Mouse (Mus musculus) adrenal gland, adult 8-10 months (tissue): ENCODE measurements around the gene Hoga1. TPM values are rescaled to one million over a fixed set of nuclear protein-coding genes. Genes with fewer than 3 reads are reported as not detected.
"Not testable (repeated sequence)": the region's sequence is repeated elsewhere in the genome, so short reads cannot be mapped to it uniquely, and the experiment has no call there.

Experiments used
- DNase-seq: peaks from one replicate; pipeline ENCODE4 v3.0.0; 2022
- total RNA-seq, 4 experiments: library from RNA; stranded (reverse); gene quantifications; 2 replicates each; pipeline ENCODE4 v1.2.4; 2022

The Hoga1 gene
- total RNA-seq, 4 experiments from 2014 or later: 2.8 to 17.4 (median 9.1) TPM

DNA sequence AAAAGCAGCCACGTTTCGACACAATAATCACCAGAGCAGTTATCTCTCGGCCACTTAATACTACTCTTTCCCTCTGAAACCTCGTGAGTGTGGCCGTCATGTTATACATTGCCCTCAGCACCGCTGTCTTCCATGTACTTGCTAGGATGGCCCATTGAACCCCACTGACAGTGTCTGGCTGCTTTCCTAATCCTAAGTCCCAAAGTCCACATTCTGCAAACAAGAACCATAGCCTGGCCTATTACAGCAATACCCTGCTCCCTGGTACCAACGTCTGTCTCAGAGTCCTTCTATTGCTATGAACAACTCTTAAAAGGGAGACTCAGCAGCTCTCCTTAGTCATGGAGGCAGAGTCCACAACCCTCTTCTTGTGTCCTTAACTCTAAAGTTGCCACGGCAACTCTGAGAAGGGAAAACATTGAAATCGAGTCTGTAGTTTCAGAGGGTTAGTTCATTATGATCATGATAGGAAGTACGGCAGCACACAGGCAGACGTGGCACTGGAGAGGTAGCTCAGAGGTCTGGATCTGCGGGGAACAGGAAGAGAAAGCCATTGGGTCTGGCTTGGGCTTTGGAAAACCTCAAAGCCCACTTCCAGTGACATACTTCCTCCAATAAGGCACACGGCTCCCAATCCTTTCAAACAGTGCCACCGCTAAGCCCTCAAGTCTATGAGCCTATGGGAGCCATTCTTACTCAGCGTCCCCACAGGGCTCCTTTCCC is 26.6 kb downstream of the Hoga1 start:
- DNase-seq: no peak

DNA sequence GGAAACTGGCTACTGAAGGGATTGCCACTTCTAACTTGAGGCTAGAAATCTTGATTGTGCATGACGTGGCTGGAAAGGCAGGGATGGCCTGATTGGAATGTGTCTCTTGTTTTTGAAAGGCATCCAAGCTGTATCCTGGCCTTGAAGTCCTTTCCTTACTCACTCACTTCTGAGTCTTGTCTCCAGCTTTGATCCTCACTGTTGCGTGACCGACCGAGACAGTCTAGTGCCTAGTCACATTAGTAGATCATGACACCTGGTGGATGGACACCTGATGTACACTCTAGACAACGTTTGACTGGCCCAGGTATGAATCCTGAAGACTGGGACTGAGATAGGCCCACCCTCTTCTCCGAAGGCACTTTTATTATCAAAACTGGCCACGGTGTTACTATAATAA is 27.4 kb downstream of the Hoga1 start:
- peak; percentile 42 for DNase-seq

DNA sequence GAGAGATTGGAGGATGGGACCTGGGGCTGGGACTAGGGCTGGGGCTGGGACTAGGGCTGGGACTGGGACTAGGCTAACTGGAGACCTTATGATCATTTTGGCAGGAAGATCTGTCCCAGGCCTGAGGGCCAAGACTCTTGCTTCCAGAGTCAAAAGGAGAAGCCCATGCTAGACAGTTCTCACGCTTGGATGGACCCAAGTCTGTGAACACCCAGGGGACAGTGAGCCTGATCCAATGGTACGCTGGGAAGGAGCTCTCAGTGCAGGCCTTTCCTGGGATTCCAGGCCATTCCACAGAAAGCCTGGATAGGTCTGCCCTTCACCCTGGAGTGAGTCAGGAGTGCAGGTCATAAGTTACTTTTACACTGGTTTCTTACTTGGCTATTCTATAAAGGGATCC is 29.6 kb downstream of the Hoga1 start:
- DNase-seq: no peak

DNA sequence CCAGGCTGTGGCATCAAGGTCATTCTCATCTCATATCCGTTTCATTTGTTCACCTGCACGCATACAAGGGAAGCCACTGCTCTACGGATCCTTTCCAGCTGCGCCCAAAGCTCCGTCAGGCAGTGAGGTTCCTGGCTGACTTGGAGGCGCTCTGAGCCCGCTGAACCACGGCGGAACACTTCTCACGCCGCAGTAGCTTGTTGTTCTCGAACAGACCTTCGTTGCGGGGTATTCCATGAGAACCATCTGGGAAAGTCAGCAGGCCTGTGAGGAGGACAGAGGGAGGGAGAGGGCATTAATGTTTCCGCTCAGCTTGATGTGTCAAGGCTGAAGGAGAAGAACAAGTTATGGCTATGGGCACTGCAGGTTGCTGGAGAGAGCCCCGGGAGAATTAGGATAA is 30.6 kb downstream of the Hoga1 start:
- DNase-seq: no peak

DNA sequence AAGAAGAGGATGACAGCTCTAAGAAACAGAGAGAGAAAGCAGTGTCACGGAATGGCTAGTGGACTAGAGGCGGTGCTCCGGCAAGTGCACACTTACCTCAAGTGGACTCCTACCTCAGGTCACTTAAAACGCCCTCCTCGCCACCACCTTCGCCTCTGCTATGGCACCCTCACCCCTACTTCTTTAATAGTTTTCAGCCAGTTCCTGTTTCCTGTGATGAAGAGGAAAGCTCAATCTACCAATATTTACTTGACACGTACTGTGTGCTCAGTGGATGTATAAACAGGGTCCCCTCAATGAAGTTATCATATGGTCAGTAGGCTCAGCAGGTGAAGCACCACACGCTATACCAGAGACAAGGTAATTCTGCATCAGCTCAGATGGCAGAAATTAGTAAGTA is 33.2 kb downstream of the Hoga1 start:
- DNase-seq: no peak

DNA sequence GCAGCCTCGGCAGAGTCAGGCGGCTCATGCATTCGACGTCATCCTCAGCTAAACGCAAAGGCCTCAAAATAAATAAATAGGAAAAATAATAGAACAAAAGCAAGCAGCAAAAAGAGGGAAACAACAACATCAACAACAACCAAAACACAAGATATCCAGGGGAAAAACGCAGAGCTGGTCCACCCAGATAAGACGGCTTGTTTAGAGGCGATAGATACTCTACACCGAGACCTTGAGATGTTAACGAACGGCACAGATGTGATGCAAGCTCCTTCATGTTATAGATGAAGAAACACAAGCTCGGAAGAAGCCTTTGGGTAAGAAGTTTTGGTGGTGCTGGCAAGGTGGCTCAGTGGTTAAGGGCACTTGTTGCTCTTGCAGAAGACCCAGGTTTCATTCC is 33.6 kb downstream of the Hoga1 start:
- no peak for DNase-seq

DNA sequence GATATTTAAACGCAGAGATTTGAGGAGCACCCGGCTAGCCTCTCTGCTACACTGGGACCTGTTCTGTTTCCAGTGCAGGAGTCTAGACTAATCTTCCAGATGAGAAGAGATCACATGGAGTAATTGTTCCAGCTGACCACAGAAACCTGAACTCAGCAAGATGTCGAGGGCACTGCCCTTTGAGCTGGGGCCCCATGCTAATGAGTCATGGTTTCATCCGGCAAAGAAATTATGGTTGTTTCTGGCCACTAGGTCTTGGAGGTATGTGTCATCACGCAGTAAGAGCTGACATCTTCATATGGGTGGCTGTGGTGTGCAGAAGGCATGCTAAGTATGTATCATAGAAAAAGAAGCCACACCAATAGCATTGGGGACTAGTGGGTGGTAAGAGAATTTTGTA is 34.5 kb downstream of the Hoga1 start:
- no peak for DNase-seq

DNA sequence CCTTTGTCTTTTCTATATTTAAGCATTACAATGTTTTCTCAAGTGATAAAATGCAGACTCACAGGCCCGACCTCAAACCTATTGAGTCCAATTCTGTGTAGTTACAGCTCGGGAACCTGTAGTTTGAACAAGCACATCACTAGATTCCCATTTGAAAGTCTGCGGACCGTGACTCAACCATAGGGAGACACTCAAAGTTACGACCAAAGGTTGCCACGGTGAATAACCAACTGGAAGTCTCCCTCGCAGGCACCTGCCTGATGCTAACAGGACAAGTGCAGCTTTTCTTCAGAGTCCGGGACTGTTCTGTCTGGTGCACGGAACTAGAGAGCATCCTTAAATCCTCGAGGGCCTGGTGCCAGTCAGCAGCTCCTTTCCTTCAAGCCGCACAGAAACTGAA is 35.1 kb downstream of the Hoga1 start:
- DNase-seq: no peak

DNA sequence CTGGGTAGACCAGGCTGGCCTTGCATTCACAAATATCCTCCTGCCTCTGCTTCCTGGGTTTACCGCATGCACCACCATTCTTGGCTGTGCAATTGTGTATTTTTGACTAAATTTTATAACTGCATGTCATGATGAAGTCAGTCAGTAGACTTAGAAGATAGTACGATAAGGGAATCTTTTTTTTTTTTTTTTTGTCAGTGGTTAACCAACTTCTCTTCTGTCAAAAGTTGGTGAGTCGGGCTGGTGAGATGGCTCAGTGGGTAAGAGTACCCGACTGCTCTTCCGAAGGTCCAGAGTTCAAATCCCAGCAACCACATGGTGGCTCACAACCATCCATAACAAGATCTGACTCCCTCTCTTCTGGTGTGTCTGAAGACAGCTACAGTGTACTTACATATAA is 36.2 kb downstream of the Hoga1 start:
- DNase-seq: not testable (repeated sequence)

DNA sequence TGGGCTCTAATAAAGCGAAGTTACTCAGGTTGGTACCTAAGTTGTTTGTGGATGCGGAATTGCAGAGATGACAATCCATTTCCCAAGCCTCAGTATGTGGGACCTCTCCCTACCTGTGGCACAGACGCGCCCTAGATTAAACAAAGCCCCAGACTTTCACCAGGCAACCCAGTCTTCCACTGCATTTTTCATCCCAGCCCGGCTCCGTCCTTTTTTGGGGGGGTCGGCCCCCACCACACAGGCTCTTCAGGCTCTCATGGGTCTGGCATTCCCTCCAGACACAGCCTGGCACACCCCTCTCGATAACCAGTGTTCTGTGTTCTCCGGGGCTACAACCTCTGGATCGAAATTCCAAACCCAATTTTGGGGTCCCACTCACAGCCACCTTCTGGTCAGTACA is 40.3 kb downstream of the Hoga1 start:
- DNase-seq: no peak

DNA sequence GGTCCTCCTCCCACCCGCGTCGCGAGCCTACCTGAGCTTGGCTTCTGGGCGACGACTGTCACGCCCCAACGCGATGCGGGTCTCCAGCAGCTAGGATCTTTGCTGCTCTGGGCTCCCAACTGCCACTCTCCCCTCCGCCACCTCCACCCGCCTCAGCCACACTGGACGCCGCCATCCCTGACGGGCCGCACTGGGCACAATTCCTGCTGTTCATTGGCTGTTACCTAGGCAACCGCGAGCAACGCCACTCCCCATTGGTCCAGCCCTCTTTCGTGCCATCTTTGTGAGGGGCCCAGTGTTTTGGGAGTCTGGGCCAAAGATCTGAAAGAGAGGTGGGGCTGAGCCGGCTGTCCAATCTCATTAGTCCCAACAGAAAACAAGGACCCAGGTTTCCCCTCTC is 40.8 kb downstream of the Hoga1 start, which contains the start of gene Morn4:
Gene Morn4, minus strand, starts transcription at position 192 of the 400 bp plus-strand sequence.
- DNase-seq: peak; percentile 83

DNA sequence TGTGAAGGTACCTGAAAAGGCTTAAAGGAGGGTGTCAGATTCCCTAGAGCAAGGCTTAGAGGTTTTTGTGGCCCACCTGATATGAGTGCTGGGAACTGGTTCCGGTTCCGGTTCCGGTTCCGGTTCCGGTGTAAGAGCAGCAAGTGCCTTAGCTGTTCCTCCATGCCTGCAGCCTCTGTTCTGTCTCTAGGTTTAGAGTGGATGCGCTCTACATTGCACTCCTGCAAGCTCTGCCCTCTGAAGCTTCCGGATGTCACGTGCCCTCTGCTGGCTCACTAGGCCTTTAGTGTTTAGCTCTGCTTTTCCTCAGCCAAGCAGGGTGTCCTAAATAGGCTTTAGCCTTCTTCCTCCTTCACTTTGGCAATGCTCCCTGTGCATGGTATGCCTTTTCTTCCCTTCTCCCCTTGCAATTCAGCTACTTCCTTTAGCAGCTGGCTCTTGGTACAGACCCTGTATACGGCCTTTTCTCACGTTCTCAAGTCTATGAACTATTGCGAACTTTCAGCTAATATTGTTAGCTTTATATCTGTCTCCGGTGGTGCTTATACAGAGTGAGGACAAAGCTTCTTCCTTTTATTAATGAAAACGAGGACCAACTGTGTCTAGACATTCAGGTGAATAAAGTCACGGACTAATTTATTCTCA is 43.8 kb downstream of the Hoga1 start:
- DNase-seq: no peak

DNA sequence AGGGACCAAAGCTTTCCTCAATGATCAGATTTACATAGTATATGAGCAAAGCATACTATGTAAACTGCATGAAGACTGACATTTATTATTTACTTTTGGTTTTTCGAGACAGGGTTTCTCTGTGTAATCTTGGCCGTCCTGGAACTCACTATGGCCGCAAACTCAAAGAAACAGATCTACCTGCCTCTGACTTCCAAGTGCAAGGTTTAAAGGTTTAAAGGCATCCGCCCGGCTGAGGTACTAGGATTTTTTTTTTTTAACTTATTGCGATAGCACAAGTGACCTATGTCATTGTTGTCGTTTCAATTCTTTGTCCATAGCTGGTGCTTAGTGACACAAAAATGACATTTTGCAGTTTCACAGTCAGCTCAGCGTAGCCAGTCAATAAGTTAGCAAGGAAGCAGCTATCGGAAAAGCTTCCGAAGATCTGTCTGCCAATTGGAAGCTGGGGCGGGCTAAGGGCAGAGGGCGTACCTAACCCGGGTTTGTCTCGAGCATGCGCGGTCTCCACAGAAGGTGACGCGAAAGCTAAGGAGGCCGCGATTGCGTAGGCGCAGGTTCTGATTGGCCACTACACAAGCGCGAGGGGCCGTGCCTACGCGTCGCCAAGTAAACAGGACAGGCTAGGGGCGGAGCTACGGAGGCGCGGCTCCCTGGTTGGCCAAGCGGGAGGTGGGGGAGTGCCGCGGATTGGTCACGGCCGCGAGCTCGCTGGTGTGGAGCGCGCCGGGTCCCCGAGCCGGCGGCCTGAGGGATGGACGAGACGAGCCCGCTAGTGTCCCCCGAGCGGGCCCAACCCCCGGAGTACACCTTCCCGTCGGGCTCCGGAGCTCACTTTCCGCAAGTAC is 44.6 kb downstream of the Hoga1 start, which contains the start of gene Pi4k2a:
Gene Pi4k2a, plus strand, starts transcription at position 723 of the 848 bp plus-strand sequence.
- DNase-seq: peak; percentile 100

DNA sequence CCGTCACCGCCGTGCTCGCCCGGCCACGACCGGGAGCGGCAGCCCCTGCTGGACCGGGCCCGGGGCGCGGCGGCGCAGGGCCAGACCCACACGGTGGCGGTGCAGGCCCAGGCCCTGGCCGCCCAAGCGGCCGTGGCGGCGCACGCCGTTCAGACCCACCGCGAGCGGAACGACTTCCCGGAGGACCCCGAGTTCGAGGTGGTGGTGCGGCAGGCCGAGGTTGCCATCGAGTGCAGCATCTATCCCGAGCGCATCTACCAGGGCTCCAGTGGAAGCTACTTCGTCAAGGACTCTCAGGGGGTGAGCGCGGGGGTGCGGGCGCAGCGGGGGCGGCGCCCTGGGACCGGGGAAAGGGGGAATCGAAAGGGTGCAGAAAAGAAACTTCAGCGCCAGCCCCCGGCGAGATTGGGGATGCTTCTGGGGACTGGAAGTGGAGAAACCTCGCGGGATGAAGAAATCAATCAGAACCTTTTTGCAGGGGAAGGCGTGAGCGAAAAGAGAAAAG is 45.3 kb downstream of the Hoga1 start:
- DNase-seq: no peak

DNA sequence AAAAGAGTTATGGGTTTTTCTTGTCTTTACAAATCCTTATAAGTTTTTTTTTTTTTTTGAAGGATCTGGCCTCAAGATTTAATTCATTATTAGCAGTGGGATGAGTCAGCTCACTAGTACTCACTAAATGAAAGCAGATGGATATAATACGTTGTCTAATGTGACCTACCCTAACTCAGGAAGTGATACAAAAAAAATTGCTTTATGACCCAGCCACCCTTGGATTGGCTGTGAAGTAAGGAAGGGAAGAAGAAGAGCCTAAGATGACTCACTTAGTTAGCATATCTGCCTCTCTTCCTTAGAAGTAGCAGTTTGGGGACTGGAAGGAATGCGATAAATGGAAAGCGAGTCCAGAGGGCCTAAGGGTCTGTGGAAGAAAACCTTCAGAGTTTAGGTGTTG is 54.0 kb downstream of the Hoga1 start:
- DNase-seq: no peak

DNA sequence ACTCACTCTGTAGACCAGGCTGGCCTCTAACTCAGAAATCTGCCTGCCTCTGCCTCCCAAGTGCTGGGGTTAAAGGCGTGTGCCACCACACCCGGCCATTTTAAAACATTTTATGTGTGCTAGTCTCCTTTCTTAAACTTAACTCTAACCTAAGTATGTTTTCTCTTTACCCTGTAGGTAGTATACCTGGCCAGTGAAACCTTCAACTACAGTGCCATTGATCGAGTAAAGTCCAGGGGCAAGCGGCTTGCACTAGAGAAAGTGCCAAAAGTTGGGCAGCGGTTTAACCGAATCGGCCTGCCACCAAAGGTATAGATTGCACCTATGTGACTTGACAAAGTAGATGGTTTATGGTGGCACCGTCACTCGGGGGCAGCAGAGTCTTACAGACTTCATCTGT is 59.3 kb downstream of the Hoga1 start:
- no peak for DNase-seq

DNA sequence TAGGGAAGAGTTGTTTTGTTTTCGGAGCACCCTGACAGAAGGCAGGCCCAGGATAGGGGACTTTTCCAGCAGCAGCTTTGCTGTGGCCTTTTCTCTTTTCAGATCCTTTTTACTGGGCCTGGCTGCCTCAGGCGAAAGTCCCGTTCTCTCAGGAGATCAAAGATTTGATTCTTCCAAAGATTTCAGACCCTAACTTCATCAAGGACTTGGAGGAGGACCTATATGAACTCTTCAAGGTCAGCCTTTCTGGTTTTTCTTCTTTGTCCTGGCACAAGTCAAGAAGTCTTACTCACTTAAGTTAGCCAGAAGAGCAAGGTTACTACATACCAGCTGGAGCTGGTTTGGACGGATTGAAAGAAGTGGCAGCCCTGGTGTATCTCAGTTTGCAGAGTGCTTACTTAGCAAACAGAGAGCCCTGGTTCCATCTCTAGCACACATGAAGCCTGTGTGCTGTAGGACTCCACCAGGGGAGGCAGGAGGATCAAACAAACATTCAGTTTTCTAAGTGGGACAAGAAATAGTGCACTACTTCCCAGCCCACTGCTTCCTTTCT is 70.4 kb downstream of the Hoga1 start:
- no peak for DNase-seq

DNA sequence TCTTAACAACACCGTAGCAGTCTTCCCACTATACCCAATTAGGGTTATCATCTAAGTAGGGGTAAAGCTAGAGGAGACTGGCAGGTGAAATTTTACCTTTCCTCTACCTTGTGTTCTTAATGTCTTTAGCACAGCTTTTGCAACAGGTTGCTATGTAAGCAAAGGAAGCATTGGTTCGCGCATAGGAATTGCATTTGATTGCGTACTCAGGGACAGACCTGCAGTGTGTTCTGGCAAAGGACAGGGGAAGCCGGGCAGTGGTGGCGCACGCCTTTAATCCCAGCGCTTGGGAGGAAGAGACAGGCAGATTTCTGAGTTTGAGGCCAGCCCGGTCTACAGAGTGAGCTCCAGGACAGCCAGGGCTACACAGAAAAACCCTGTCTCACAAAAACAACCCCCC is 72.7 kb downstream of the Hoga1 start:
- no peak for DNase-seq

DNA sequence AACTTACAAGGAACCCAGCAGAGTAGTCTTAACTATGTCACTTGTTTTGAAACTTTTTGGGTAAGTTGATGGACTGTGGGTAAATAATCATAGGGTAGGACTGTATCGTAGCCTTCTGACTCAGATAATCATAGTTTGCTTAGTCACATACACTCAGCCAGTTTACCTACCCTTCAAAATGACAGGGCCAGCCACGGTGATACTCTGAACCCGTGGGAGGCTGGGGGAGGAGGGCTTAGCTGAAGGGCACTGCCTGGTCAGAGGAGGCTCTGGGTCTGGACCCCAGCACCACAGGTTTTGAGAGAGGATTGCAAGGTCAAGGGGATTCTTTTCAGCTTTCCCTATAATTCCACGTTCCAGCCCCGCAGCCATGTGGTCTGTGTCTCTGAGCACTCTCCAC is 73.2 kb downstream of the Hoga1 start:
- DNase-seq: no peak

DNA sequence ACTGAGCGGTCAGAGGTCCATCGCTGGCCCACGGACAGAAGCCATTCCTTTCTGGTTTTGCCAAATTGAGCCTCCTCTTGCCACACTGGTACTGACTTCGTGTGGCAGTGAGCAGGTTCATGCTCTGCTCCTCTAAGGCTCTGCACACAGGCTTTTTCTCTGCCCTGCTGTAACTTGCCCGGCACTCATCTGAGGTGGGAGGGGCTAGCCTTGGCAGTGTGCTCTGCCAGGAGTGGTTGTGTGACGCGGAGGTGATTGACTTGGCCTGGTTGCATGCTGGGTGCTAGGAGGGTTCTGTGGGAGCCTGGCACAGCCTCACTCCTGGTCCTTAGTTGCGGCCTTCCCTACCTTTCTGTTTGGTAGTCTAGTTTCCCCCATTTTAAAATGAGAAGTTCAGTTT is 75.0 kb downstream of the Hoga1 start:
- no peak for DNase-seq
